Mouse (Mus musculus) thymus, adult 2 months (tissue): ENCODE data around the gene Gabrb3.

Source experiments
- CTCF ChIP-seq: fragments of 200-500 bp; IDR thresholded peaks from 2 replicates; pipeline ENCODE4 v1.5.1; 2012; ENCODE audit warnings: mild to moderate bottlenecking, control low read depth, low read length, moderate library complexity, borderline replicate concordance; ENCODE audit not compliant: control insufficient read depth, poor library complexity, insufficient read depth; ENCODE audit errors: extremely low read depth
- POLR2A ChIP-seq: fragments of 200-500 bp; IDR thresholded peaks from 2 replicates; pipeline ENCODE4 v1.6.1; 2012; ENCODE audit warnings: mild to moderate bottlenecking, low read length, control low read depth, moderate library complexity; ENCODE audit not compliant: control insufficient read depth, poor library complexity, insufficient read depth; ENCODE audit errors: extremely low read depth

DNA sequence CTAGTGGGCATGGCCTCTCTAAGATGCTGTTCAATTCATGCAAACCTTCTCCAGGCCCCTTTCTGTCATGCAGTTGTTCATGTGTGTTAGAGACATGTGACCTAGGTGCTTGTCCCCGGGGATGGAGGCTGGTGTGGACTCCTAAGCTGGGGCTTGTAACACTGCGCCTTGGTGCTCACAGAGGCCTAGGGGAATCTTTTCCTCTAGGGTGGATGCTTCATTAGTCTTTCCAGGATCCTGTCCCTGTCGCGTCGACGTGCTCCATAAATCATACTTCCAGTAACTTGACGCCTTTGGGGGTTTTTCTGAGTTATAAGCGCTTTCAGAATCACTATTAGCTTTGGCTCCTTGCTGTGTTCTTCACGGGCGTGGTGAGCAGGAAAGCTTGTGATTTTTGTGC is 113.2 kb downstream of the Gabrb3 start:
- TF ChIP-seq CTCF (no peak), POLR2A (no peak)
